Mouse (Mus musculus) neural tube, embryonic 13.5 days (tissue): ENCODE results near the gene Dpp8. TPM values are rescaled to one million over a fixed set of nuclear protein-coding genes. Genes with fewer than 3 reads are reported as not detected.
A peak's percentile ranks its signal among the peaks of the same experiment; 100 is the strongest.
"Not testable (repeated sequence)": the region's sequence is repeated elsewhere in the genome, so short reads cannot be mapped to it uniquely, and the experiment has no call there.

Experiments used
- ATAC-seq: fragments of 200-750 bp; cut with Nextera tagmentation; 2 replicates; pipeline ENCODE4 v1.8.0; 2017; ENCODE audit warnings: low read depth, mild to moderate bottlenecking, moderate TSS enrichment, moderate library complexity
- H3K27ac ChIP-seq: fragments of 300-500 bp; sonication (generic); replicated peaks from 2 replicates; pipeline ENCODE4 v1.5.1; 2015; ENCODE audit warnings: moderate library complexity, mild to moderate bottlenecking, inconsistent platforms
- H3K27me3 ChIP-seq: fragments of 300-500 bp; sonication (generic); 2 replicates; pipeline ENCODE4 v1.6.1; 2015; ENCODE audit warnings: mild to moderate bottlenecking, inconsistent platforms
- H3K36me3 ChIP-seq: fragments of 300-500 bp; sonication (generic); 2 replicates; pipeline ENCODE4 v1.6.1; 2015; ENCODE audit warnings: mild to moderate bottlenecking, inconsistent platforms
- H3K4me1 ChIP-seq: fragments of 300-500 bp; sonication (generic); replicated peaks from 2 replicates; pipeline ENCODE4 v1.6.1; 2015; ENCODE audit warnings: inconsistent platforms
- H3K4me2 ChIP-seq: fragments of 300-500 bp; sonication (generic); 2 replicates; pipeline ENCODE4 v1.6.1; 2015; ENCODE audit warnings: inconsistent platforms, mild to moderate bottlenecking, moderate library complexity
- H3K4me3 ChIP-seq: fragments of 300-500 bp; sonication (generic); 2 replicates; pipeline ENCODE4 v1.5.1; 2015; ENCODE audit warnings: mild to moderate bottlenecking, inconsistent platforms
- H3K9ac ChIP-seq: fragments of 300-500 bp; sonication (generic); 2 replicates; pipeline ENCODE4 v1.6.1; 2015; ENCODE audit warnings: moderate library complexity, mild to moderate bottlenecking, inconsistent platforms
- H3K9me3 ChIP-seq: fragments of 300-500 bp; sonication (generic); 2 replicates; pipeline ENCODE4 v1.6.1; 2016; ENCODE audit warnings: inconsistent platforms
- WGBS: fragments of 180-500 bp; shearing (Covaris S2); methylation state at CpG from one replicate; pipeline ENCODE4 v1.1.7; 2015; 5-methylcytosine and 5-hydroxymethylcytosine counted together
- polyA plus RNA-seq: library from polyadenylated mRNA; unstranded; fragments of >200 nt; fragmentation: Nextera tagmentation; extraction: Ambion mirVana; gene quantifications from 2 replicates; pipeline ENCODE4 v1.2.1, GENCODE M21; 2015

Gene Dpp8
- polyA plus RNA-seq: 37.4 and 39.3 TPM in 2 replicates

GRCm38 (mm10) chr9:65032269-65033108, at the start of gene Dpp8:
Gene Dpp8 (plus strand): TSS chr9:65032414.
- H3K36me3 ChIP-seq: peaks cover 11% of the 10 kb centered on the region

GRCm38 (mm10) chr9:64985037-64985794, 47.0 kb upstream of the Dpp8 start:
- WGBS: 83% methylated on average over 8 of the region's 8 CpGs
- H3K27ac ChIP-seq: no peak overlapping the region
- no peak overlapping the region for H3K9ac ChIP-seq
- no peaks in the 10 kb centered on the region for H3K4me1 ChIP-seq
- no peak overlapping the region for H3K4me2 ChIP-seq
- peaks cover 92% of the 10 kb centered on the region for H3K36me3 ChIP-seq
- H3K27me3 ChIP-seq: no peaks in the 10 kb centered on the region
- ATAC-seq: no peak
- H3K4me3 ChIP-seq: no peak overlapping the region
- no peaks in the 10 kb centered on the region for H3K9me3 ChIP-seq

More at GRCm38 (mm10) chr9:65032269-65033108, at the start of gene Dpp8:
- Histone ChIP-seq H3K4me1 (peaks cover 21% of the 10 kb centered on the region), H3K27ac (peak within 1 kb of the TSS; percentile 91), H3K9me3 (no peaks in the 10 kb centered on the region), H3K4me3 (peak within 1 kb of the TSS; percentile 99), H3K9ac (peak within 1 kb of the TSS; percentile 99), H3K4me2 (peak within 1 kb of the TSS; percentile 97), H3K27me3 (no peaks in the 10 kb centered on the region)
- under 1% methylated on average over 83 of the region's 85 CpGs for WGBS
- peak; percentile 96 for ATAC-seq

GRCm38 (mm10) chr9:64985807-64986206, 46.4 kb upstream of the Dpp8 start:
- Histone ChIP-seq H3K4me2 (no peak overlapping the region), H3K4me3 (no peak overlapping the region), H3K27me3 (no peaks in the 10 kb centered on the region), H3K36me3 (peaks cover 92% of the 10 kb centered on the region), H3K27ac (no peak overlapping the region), H3K9ac (no peak overlapping the region), H3K9me3 (no peaks in the 10 kb centered on the region), H3K4me1 (no peaks in the 10 kb centered on the region)
- 95% methylated on average over 9 of the region's 9 CpGs for WGBS
- no peak for ATAC-seq

GRCm38 (mm10) chr9:64987651-64988050, 44.6 kb upstream of the Dpp8 start:
- no peak overlapping the region for H3K4me2 ChIP-seq
- H3K27ac ChIP-seq: no peak overlapping the region
- H3K27me3 ChIP-seq: no peaks in the 10 kb centered on the region
- H3K4me3 ChIP-seq: no peak overlapping the region
- peaks cover 91% of the 10 kb centered on the region for H3K36me3 ChIP-seq
- H3K9ac ChIP-seq: no peak overlapping the region
- H3K4me1 ChIP-seq: no peaks in the 10 kb centered on the region
- ATAC-seq: no peak
- 95% methylated on average over 2 of the region's 2 CpGs for WGBS
- no peaks in the 10 kb centered on the region for H3K9me3 ChIP-seq

- Histone ChIP-seq H3K4me1 (no peaks in the 10 kb centered on the region), H3K4me2 (no peak overlapping the region), H3K27me3 (no peaks in the 10 kb centered on the region), H3K27ac (no peak overlapping the region), H3K4me3 (no peak overlapping the region), H3K9ac (no peak overlapping the region), H3K36me3 (peaks cover 92% of the 10 kb centered on the region), H3K9me3 (no peaks in the 10 kb centered on the region)
- 90% methylated on average over 6 of the region's 6 CpGs for WGBS
- no peak for ATAC-seq
These were observed 43.8 kb upstream of the Dpp8 start for GRCm38 (mm10) chr9:64988443-64988842.

- 90% methylated on average over 7 of the region's 7 CpGs for WGBS
- Histone ChIP-seq H3K4me1 (no peaks in the 10 kb centered on the region), H3K27me3 (no peaks in the 10 kb centered on the region), H3K4me2 (no peak overlapping the region), H3K9me3 (no peaks in the 10 kb centered on the region), H3K9ac (no peak overlapping the region), H3K36me3 (peaks cover 90% of the 10 kb centered on the region), H3K4me3 (no peak overlapping the region), H3K27ac (no peak overlapping the region)
- ATAC-seq: no peak
These were observed 41.9 kb upstream of the Dpp8 start for GRCm38 (mm10) chr9:64990291-64990690.

GRCm38 (mm10) chr9:64995464-64995863, 36.8 kb upstream of the Dpp8 start:
- not testable (repeated sequence) for ATAC-seq, H3K27me3 ChIP-seq, H3K4me1 ChIP-seq, H3K9me3 ChIP-seq, H3K4me2 ChIP-seq, H3K4me3 ChIP-seq, H3K27ac ChIP-seq, H3K9ac ChIP-seq
- peaks cover 89% of the 10 kb centered on the region for H3K36me3 ChIP-seq
- 77% methylated on average over 1 of the region's 1 CpGs for WGBS

- no peak overlapping the region for H3K9ac ChIP-seq
- H3K4me1 ChIP-seq: no peaks in the 10 kb centered on the region
- 67% methylated on average over 4 of the region's 4 CpGs for whole genome bisulfite sequencing
These were observed 30.7 kb upstream of the Dpp8 start for GRCm38 (mm10) chr9:65001481-65001880.

GRCm38 (mm10) chr9:65005737-65006136, 26.5 kb upstream of the Dpp8 start:
- H3K36me3 ChIP-seq: peaks cover 74% of the 10 kb centered on the region
- H3K9me3 ChIP-seq: no peaks in the 10 kb centered on the region
- H3K4me1 ChIP-seq: no peaks in the 10 kb centered on the region
- H3K4me2 ChIP-seq: no peak overlapping the region
- no peaks in the 10 kb centered on the region for H3K27me3 ChIP-seq
- no peak overlapping the region for H3K9ac ChIP-seq
- whole genome bisulfite sequencing: 97% methylated on average over 8 of the region's 8 CpGs
- no peak overlapping the region for H3K4me3 ChIP-seq
- ATAC-seq: no peak
- no peak overlapping the region for H3K27ac ChIP-seq

More at GRCm38 (mm10) chr9:65001481-65001880, 30.7 kb upstream of the Dpp8 start:
- Histone ChIP-seq H3K27ac (no peak overlapping the region), H3K4me3 (no peak overlapping the region), H3K36me3 (peaks cover 86% of the 10 kb centered on the region), H3K27me3 (no peaks in the 10 kb centered on the region), H3K4me2 (no peak overlapping the region), H3K9me3 (no peaks in the 10 kb centered on the region)
- ATAC-seq: no peak

GRCm38 (mm10) chr9:65010632-65011031, 21.6 kb upstream of the Dpp8 start:
- Histone ChIP-seq H3K27ac (0 out of 2 replicates have a peak overlapping the region, but pooled peaks have one; percentile 23), H3K27me3 (no peaks in the 10 kb centered on the region), H3K9ac (no peak overlapping the region), H3K4me1 (peaks cover 6% of the 10 kb centered on the region), H3K36me3 (peaks cover 35% of the 10 kb centered on the region), H3K4me3 (no peak overlapping the region), H3K9me3 (no peaks in the 10 kb centered on the region), H3K4me2 (no peak overlapping the region)
- ATAC-seq: no peak
- 83% methylated on average over 8 of the region's 8 CpGs for WGBS

- Histone ChIP-seq H3K9ac (no peak overlapping the region), H3K36me3 (peaks cover 28% of the 10 kb centered on the region), H3K27me3 (no peaks in the 10 kb centered on the region), H3K9me3 (no peaks in the 10 kb centered on the region), H3K4me2 (no peak overlapping the region), H3K4me1 (peaks cover 13% of the 10 kb centered on the region), H3K4me3 (no peak overlapping the region), H3K27ac (no peak overlapping the region)
- ATAC-seq: no peak
- WGBS: 57% methylated on average over 6 of the region's 6 CpGs
These were observed 20.9 kb upstream of the Dpp8 start for GRCm38 (mm10) chr9:65011304-65011703.
